Comparison of ENCODE assay signal across 8 mouse cellular contexts in the genomic region with DNA sequence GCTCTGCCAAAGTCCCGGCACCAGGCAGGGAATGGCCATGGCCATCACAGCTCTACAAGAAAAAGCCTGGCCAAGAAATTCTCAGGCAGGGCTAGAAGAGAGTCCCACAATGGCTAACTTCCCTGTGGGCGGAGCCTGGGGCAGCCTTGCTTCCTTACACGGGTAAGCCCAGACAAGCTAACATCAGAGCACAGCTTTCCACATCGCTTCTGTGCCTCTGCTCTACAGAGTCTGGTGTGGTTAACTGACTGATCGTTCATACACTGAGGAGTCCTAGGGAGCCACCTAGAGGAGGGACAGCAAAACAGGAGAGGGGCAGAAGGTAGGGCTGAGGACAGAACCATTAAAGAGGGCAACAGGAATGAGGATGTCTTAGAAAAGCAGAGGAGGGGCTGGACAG. TPM values are rescaled to one million over a fixed set of nuclear protein-coding genes. Genes with fewer than 3 reads are reported as not detected.
A peak's percentile ranks its signal among the peaks of the same experiment; 100 is the strongest.
DNase-seq lines count a peak whose midpoint lies in the region; ATAC-seq and TF ChIP-seq lines count a peak whose summit lies in the region.

No protein-coding gene starts in this region.

- H3K4me3 ChIP-seq in intestine, embryonic 16.5 days (ENCODE audit: low read length) = no peak overlapping the region
- no peak overlapping the region for H3K4me3 ChIP-seq in liver, embryonic 14.5 days (ENCODE audit: insufficient read depth in 1 of 2, low read depth in 2 of 2, low read length in 2 of 2)
- H3K4me3 ChIP-seq in neural tube, embryonic 13.5 days = no peak overlapping the region

- TF ChIP-seq CTCF in liver, embryonic 14.5 days (IDR thresholded peaks at IDR 0.05; ENCODE audit: low read depth) = peak; percentile 83

- no peak overlapping the region for H3K27ac ChIP-seq in intestine, embryonic 16.5 days (ENCODE audit: low read length)
- no peak overlapping the region for H3K27ac ChIP-seq in liver, embryonic 14.5 days
- H3K27ac ChIP-seq in neural tube, embryonic 13.5 days (replicated peaks) = no peak overlapping the region

- H3K27me3 ChIP-seq in intestine, embryonic 16.5 days (replicated peaks; ENCODE audit: control insufficient read depth, insufficient read depth, low read length) = no peaks in the 10 kb centered on the region
- no peaks in the 10 kb centered on the region for H3K27me3 ChIP-seq in liver, embryonic 14.5 days (ENCODE audit: control insufficient read depth, insufficient read depth, low read length)
- no peaks in the 10 kb centered on the region for H3K27me3 ChIP-seq in neural tube, embryonic 13.5 days

- H3K9me3 ChIP-seq in intestine, embryonic 16.5 days (ENCODE audit: control insufficient read depth, low read length) = no peaks in the 10 kb centered on the region
- H3K9me3 ChIP-seq in liver, embryonic 14.5 days (ENCODE audit: control insufficient read depth, low read length) = no peaks in the 10 kb centered on the region
- no peaks in the 10 kb centered on the region for H3K9me3 ChIP-seq in neural tube, embryonic 13.5 days

- intact Hi-C loops in gastrocnemius, postnatal 14 days (cut with DNase I; ENCODE audit: low total_unique reads) = loop anchor here (2.0 kb wide), 1 partner anchor 52 kb away; no protein-coding TSS in a partner anchor

- 0 out of 2 replicates have a peak, but pooled peaks cover 3% of the 10 kb centered on the region for H3K4me1 ChIP-seq in intestine, embryonic 16.5 days (ENCODE audit: control insufficient read depth, insufficient read depth, low read length)
- peaks cover 0 to under 1% of the 10 kb centered on the region in 2 experiments; a peak in 1 of 4 replicates for H3K4me1 ChIP-seq in liver, embryonic 14.5 days (replicated peaks; ENCODE audit: control insufficient read depth in 2 of 2, insufficient read depth in 2 of 2, low read length in 1 of 2)
- H3K4me1 ChIP-seq in neural tube, embryonic 13.5 days (replicated peaks) = peaks cover 6% of the 10 kb centered on the region; the same call in 1 of the 2 replicates

- WGBS in intestine, embryonic 16.5 days = 20% methylated on average over 5 of the region's 5 CpGs
- WGBS in liver, embryonic 14.5 days (ENCODE audit: insufficient replicate concordance) = 13% methylated on average over 5 of the region's 5 CpGs
- WGBS in neural tube, embryonic 13.5 days = 21% methylated on average over 5 of the region's 5 CpGs

- no peaks in the 10 kb centered on the region for H3K36me3 ChIP-seq in intestine, embryonic 16.5 days (ENCODE audit: control insufficient read depth, insufficient read depth, low read length)
- H3K36me3 ChIP-seq in liver, embryonic 14.5 days (replicated peaks; ENCODE audit: control insufficient read depth, insufficient read depth, low read depth) = no peaks in the 10 kb centered on the region; the same call in 1 of the 2 replicates
- peaks cover 9% of the 10 kb centered on the region for H3K36me3 ChIP-seq in neural tube, embryonic 13.5 days

- peak; percentile 85 for ATAC-seq in intestine, embryonic 16.5 days
- peak; percentile 78 for ATAC-seq in liver, embryonic 14.5 days (ENCODE audit: insufficient read depth)
- ATAC-seq in neural tube, embryonic 13.5 days (ENCODE audit: low read depth) = peak; percentile 61

- H3K4me2 ChIP-seq in intestine, embryonic 16.5 days (ENCODE audit: low read depth, low read length) = no peak overlapping the region
- H3K4me2 ChIP-seq in liver, embryonic 14.5 days (ENCODE audit: low read depth) = no peak overlapping the region
- H3K4me2 ChIP-seq in neural tube, embryonic 13.5 days = no peak overlapping the region

- no peak overlapping the region for H3K9ac ChIP-seq in intestine, embryonic 16.5 days (ENCODE audit: low read depth, low read length)
- H3K9ac ChIP-seq in liver, embryonic 14.5 days (replicated peaks) = no peak overlapping the region
- no peak overlapping the region for H3K9ac ChIP-seq in neural tube, embryonic 13.5 days

- peak; percentile 56 for DNase-seq in urinary bladder, postnatal 14 days (ENCODE audit: low spot score)
- DNase-seq in urinary bladder, adult 2 months (ENCODE audit: low spot score) = no peak
- peak; percentile 51 to 72 for DNase-seq in adrenal gland, postnatal 36 days
- peak; percentile 71 for DNase-seq in gastrocnemius, postnatal 14 days
- DNase-seq in liver, embryonic 14.5 days (ENCODE audit: low read depth in 3 of 3, low spot score in 3 of 3) = peak; percentile 56 to 65 (median 60)
- DNase-seq in yolk sac, embryonic 10.5 days (ENCODE audit: low spot score) = peak; percentile 79

- no peak for TF ChIP-seq EP300 in liver, embryonic 14.5 days (IDR thresholded peaks at IDR 0.05; ENCODE audit: low read depth)

RNA-seq across cellular contexts. Expression of gene Pik3cd, which starts 8.1 kb away (rescaled TPM):
- polyA plus RNA-seq in urinary bladder, adult 2 months (2012; rRNA removed) = 5.2 and 8.1 TPM in 2 replicates
- 1 to 10 TPM; 2.7 to 3.8 TPM for total RNA-seq in adrenal gland, postnatal 36 days (2021)
- 10 to 100 TPM; 10.1 to 12.6 TPM for total RNA-seq in gastrocnemius, postnatal 14 days (2021)
- 4.8 and 5.2 TPM in 2 replicates for polyA plus RNA-seq in intestine, embryonic 16.5 days (2015; fragmentation: Nextera tagmentation; extraction: Ambion mirVana)
- 3.9 and 4.0 TPM in 2 replicates for polyA plus RNA-seq in liver, embryonic 14.5 days (2012; rRNA removed)
- polyA plus RNA-seq in liver, embryonic 14.5 days (2014; fragmentation: Nextera tagmentation; extraction: Ambion mirVana) = 4.3 and 5.7 TPM in 2 replicates
- 17.8 and 20.0 TPM in 2 replicates for polyA plus RNA-seq in neural tube, embryonic 13.5 days (2015; fragmentation: Nextera tagmentation; extraction: Ambion mirVana)

RNA-seq across cellular contexts. Expression of gene Tmem201, which starts 27.3 kb away (rescaled TPM):
- 21.6 and 24.0 TPM in 2 replicates for polyA plus RNA-seq in urinary bladder, adult 2 months (2012; rRNA removed)
- total RNA-seq in adrenal gland, postnatal 36 days (2021) = 10 to 100 TPM; 29.7 to 31.6 TPM
- total RNA-seq in gastrocnemius, postnatal 14 days (2021) = 10 to 100 TPM; 37.3 to 40.4 TPM
- polyA plus RNA-seq in intestine, embryonic 16.5 days (2015; fragmentation: Nextera tagmentation; extraction: Ambion mirVana) = 21.2 and 22.8 TPM in 2 replicates
- 7.2 and 8.6 TPM in 2 replicates for polyA plus RNA-seq in liver, embryonic 14.5 days (2012; rRNA removed)
- 3.5 and 4.1 TPM in 2 replicates for polyA plus RNA-seq in liver, embryonic 14.5 days (2014; fragmentation: Nextera tagmentation; extraction: Ambion mirVana)
- polyA plus RNA-seq in neural tube, embryonic 13.5 days (2015; fragmentation: Nextera tagmentation; extraction: Ambion mirVana) = 41.1 and 41.4 TPM in 2 replicates
